Mouse (Mus musculus): ENCODE measurements around the gene Tcf7l2. TPM values are rescaled to one million over a fixed set of nuclear protein-coding genes. Genes with fewer than 3 reads are reported as not detected.
A peak's percentile ranks its signal among the peaks of the same experiment; 100 is the strongest.

Gene Tcf7l2
- polyA plus RNA-seq, 1 experiment from 2014 or later, result 108 TPM

- Histone ChIP-seq H3K9ac (no peak overlapping the region), H3K4me3 (replicated peaks) (no peak overlapping the region), H3K36me3 (peaks cover 44% of the 10 kb centered on the region), H3K4me2 (replicated peaks) (no peak overlapping the region), H3K4me1 (peaks cover 18% of the 10 kb centered on the region), H3K27me3 (no peaks in the 10 kb centered on the region), H3K27ac (replicated peaks) (no peak overlapping the region), H3K9me3 (replicated peaks) (no peaks in the 10 kb centered on the region)
- WGBS, result 64% methylated on average over 10 of the region's 10 CpGs
- no peak for ATAC-seq (ENCODE audit: insufficient number of reproducible peaks, low FRiP score, low TSS enrichment, low read depth)
Measured at GRCm38 (mm10) chr19:55913585-55913984, 172.0 kb downstream of the Tcf7l2 start.

GRCm38 (mm10) chr19:55914614-55915211 is 173.1 kb downstream of the Tcf7l2 start:
- peaks cover 53% of the 10 kb centered on the region for H3K36me3 ChIP-seq
- 0 out of 2 replicates have a peak overlapping the region, but pooled peaks have one; percentile 11 for H3K27ac ChIP-seq (replicated peaks)
- H3K4me1 ChIP-seq, result peaks cover 14% of the 10 kb centered on the region; the same call in 1 of the 2 replicates
- no peak overlapping the region for H3K9ac ChIP-seq
- 73% methylated on average over 20 of the region's 20 CpGs for WGBS
- no peak overlapping the region for H3K4me2 ChIP-seq (replicated peaks)
- H3K27me3 ChIP-seq, result no peaks in the 10 kb centered on the region
- H3K9me3 ChIP-seq (replicated peaks), result no peaks in the 10 kb centered on the region
- H3K4me3 ChIP-seq (replicated peaks), result no peak overlapping the region
- ATAC-seq (ENCODE audit: insufficient number of reproducible peaks, low FRiP score, low TSS enrichment, low read depth), result no peak

- H3K4me2 ChIP-seq (replicated peaks), result no peak overlapping the region
- no peaks in the 10 kb centered on the region for H3K9me3 ChIP-seq (replicated peaks)
- WGBS, result 59% methylated on average over 7 of the region's 7 CpGs
- no peak overlapping the region for H3K27ac ChIP-seq (replicated peaks)
- no peaks in the 10 kb centered on the region for H3K27me3 ChIP-seq
- H3K4me1 ChIP-seq, result peaks cover 14% of the 10 kb centered on the region; the same call in 1 of the 2 replicates
- ATAC-seq (ENCODE audit: insufficient number of reproducible peaks, low FRiP score, low TSS enrichment, low read depth), result no peak
- no peak overlapping the region for H3K9ac ChIP-seq
- peaks cover 53% of the 10 kb centered on the region for H3K36me3 ChIP-seq
- H3K4me3 ChIP-seq (replicated peaks), result no peak overlapping the region
Measured at GRCm38 (mm10) chr19:55915506-55915905, 173.9 kb downstream of the Tcf7l2 start.

GRCm38 (mm10) chr19:55916211-55916610 is 174.6 kb downstream of the Tcf7l2 start:
- ATAC-seq (ENCODE audit: insufficient number of reproducible peaks, low FRiP score, low TSS enrichment, low read depth), result no peak
- Histone ChIP-seq H3K27me3 (no peaks in the 10 kb centered on the region), H3K36me3 (peaks cover 53% of the 10 kb centered on the region), H3K4me3 (replicated peaks) (no peak overlapping the region), H3K4me2 (replicated peaks) (no peak overlapping the region), H3K27ac (replicated peaks) (no peak overlapping the region), H3K9ac (no peak overlapping the region), H3K9me3 (replicated peaks) (no peaks in the 10 kb centered on the region), H3K4me1 (peaks cover 14% of the 10 kb centered on the region; the same call in 1 of the 2 replicates)
- WGBS, result 92% methylated on average over 3 of the region's 3 CpGs

- H3K9ac ChIP-seq, result no peak overlapping the region
- no peak for ATAC-seq (ENCODE audit: insufficient number of reproducible peaks, low FRiP score, low TSS enrichment, low read depth)
- H3K4me1 ChIP-seq, result no peaks in the 10 kb centered on the region
- H3K9me3 ChIP-seq (replicated peaks), result no peaks in the 10 kb centered on the region
- no peaks in the 10 kb centered on the region for H3K27me3 ChIP-seq
- H3K4me2 ChIP-seq (replicated peaks), result no peak overlapping the region
- no peak overlapping the region for H3K4me3 ChIP-seq (replicated peaks)
- WGBS, result 49% methylated on average over 12 of the region's 12 CpGs
- H3K27ac ChIP-seq (replicated peaks), result no peak overlapping the region
- H3K36me3 ChIP-seq, result peaks cover 56% of the 10 kb centered on the region
Measured at GRCm38 (mm10) chr19:55923789-55924426, 182.3 kb downstream of the Tcf7l2 start.

DNA sequence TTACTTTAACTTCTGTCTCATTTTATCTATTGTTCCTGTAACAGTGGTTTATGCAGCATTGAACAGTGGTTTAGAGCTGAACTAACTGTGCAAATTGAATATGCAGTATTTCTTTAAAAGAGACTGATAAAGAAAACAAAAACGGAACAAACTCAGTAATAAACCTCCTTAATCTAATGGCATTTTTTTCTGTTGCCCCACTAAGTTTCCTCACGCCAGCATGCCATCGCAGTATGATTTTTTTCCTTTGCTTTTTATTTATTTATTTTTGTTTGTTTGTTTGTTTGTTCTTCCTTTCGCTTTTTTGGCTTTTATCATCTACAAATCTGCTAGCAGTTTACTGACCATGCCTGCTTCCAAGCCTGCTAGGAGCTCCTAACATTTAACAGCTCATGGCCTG is 183.2 kb downstream of the Tcf7l2 start:
- no peak overlapping the region for H3K4me2 ChIP-seq (replicated peaks)
- peaks cover 50% of the 10 kb centered on the region for H3K36me3 ChIP-seq
- H3K27me3 ChIP-seq, result no peaks in the 10 kb centered on the region
- H3K4me3 ChIP-seq (replicated peaks), result no peak overlapping the region
- H3K27ac ChIP-seq (replicated peaks), result no peak overlapping the region
- no peaks in the 10 kb centered on the region for H3K9me3 ChIP-seq (replicated peaks)
- ATAC-seq (ENCODE audit: insufficient number of reproducible peaks, low FRiP score, low TSS enrichment, low read depth), result no peak
- H3K9ac ChIP-seq, result no peak overlapping the region
- WGBS, result 93% methylated on average over 4 of the region's 4 CpGs
- no peaks in the 10 kb centered on the region for H3K4me1 ChIP-seq

GRCm38 (mm10) chr19:55925425-55925803 is 183.8 kb downstream of the Tcf7l2 start:
- no peak overlapping the region for H3K27ac ChIP-seq (replicated peaks)
- H3K4me1 ChIP-seq, result no peaks in the 10 kb centered on the region
- no peak overlapping the region for H3K4me2 ChIP-seq (replicated peaks)
- peaks cover 45% of the 10 kb centered on the region for H3K36me3 ChIP-seq
- H3K9me3 ChIP-seq (replicated peaks), result no peaks in the 10 kb centered on the region
- H3K4me3 ChIP-seq (replicated peaks), result no peak overlapping the region
- H3K27me3 ChIP-seq, result no peaks in the 10 kb centered on the region
- no peak for ATAC-seq (ENCODE audit: insufficient number of reproducible peaks, low FRiP score, low TSS enrichment, low read depth)
- 78% methylated on average over 7 of the region's 7 CpGs for WGBS
- no peak overlapping the region for H3K9ac ChIP-seq

GRCm38 (mm10) chr19:55925804-55926521 is 184.3 kb downstream of the Tcf7l2 start:
- 80% methylated on average over 16 of the region's 16 CpGs for WGBS
- H3K36me3 ChIP-seq, result peaks cover 43% of the 10 kb centered on the region
- H3K4me3 ChIP-seq (replicated peaks), result no peak overlapping the region
- no peak overlapping the region for H3K9ac ChIP-seq
- H3K27ac ChIP-seq (replicated peaks), result no peak overlapping the region
- ATAC-seq (ENCODE audit: insufficient number of reproducible peaks, low FRiP score, low TSS enrichment, low read depth), result no peak
- no peak overlapping the region for H3K4me2 ChIP-seq (replicated peaks)
- H3K9me3 ChIP-seq (replicated peaks), result no peaks in the 10 kb centered on the region
- H3K4me1 ChIP-seq, result no peaks in the 10 kb centered on the region
- no peaks in the 10 kb centered on the region for H3K27me3 ChIP-seq

DNA sequence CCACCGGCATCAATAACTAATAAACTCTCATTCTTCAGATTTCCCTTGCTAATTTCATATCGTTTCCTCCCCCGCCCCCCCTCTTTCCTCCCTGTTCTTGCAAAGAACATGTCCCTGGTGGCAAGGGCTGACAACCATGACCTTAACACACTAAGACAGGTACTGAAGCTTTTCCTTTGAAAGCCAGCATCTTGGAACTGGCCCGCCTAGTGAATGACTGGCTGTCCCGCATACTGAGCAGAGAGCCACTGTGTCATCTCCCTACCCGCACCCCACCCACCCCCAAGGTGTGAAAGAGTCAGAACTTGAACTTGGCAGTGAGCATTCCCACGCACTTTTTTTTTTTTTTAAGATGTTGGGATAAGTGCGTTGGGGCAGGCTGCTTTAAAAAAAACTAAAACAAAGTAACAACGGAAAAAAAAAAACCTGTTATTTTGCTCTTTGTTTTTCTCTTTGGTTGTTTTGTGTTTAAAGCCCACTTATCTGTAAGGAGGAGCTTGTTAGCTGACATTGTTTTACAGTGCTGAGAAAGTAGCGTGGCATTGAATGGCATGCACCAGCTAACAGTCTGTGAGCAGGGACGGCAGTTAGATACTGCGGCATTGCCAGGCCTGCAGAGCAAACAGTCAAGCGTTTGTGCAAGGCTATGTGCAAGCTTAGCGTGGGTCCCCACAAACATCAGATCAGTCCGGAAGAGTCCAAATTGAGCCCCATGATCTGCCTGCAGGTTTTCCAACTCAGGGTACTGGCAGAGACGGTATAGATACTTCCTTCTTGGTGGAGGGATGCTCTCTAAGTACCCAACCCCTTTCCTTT is 185.4 kb downstream of the Tcf7l2 start:
- Histone ChIP-seq H3K27me3 (no peaks in the 10 kb centered on the region), H3K36me3 (peaks cover 40% of the 10 kb centered on the region), H3K27ac (replicated peaks) (no peak overlapping the region), H3K4me3 (replicated peaks) (no peak overlapping the region), H3K4me2 (replicated peaks) (no peak overlapping the region), H3K9me3 (replicated peaks) (no peaks in the 10 kb centered on the region), H3K9ac (no peak overlapping the region), H3K4me1 (no peaks in the 10 kb centered on the region)
- ATAC-seq (ENCODE audit: insufficient number of reproducible peaks, low FRiP score, low TSS enrichment, low read depth), result no peak
- WGBS, result 82% methylated on average over 16 of the region's 16 CpGs

GRCm38 (mm10) chr19:55927674-55928061 is 186.0 kb downstream of the Tcf7l2 start:
- no peaks in the 10 kb centered on the region for H3K4me1 ChIP-seq
- H3K9me3 ChIP-seq (replicated peaks), result no peaks in the 10 kb centered on the region
- H3K9ac ChIP-seq, result no peak overlapping the region
- H3K36me3 ChIP-seq, result peaks cover 34% of the 10 kb centered on the region
- no peak for ATAC-seq (ENCODE audit: insufficient number of reproducible peaks, low FRiP score, low TSS enrichment, low read depth)
- WGBS, result 89% methylated on average over 9 of the region's 9 CpGs
- no peak overlapping the region for H3K4me3 ChIP-seq (replicated peaks)
- H3K27ac ChIP-seq (replicated peaks), result no peak overlapping the region
- H3K4me2 ChIP-seq (replicated peaks), result no peak overlapping the region
- H3K27me3 ChIP-seq, result no peaks in the 10 kb centered on the region

DNA sequence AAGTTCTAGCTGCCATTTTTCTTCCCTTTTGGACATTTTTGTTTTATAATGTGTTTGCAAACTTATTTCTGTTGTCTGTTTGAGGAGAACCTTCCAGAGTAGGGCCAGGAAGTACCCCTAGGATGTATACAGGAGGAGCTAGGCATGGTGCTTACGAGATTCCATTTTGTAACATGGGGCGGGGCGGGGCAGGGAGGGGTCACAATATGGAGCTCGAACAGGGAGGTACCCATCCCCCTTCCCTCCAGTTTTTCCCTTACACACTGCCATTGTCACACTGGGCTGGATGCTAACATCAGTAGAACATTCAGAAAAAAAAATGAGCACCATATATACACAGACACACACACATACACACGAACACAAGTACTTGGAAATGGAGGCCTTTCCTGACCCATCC is 187.1 kb downstream of the Tcf7l2 start:
- ATAC-seq (ENCODE audit: insufficient number of reproducible peaks, low FRiP score, low TSS enrichment, low read depth), result no peak
- Histone ChIP-seq H3K9me3 (replicated peaks) (no peaks in the 10 kb centered on the region), H3K27me3 (no peaks in the 10 kb centered on the region), H3K36me3 (peaks cover 31% of the 10 kb centered on the region), H3K27ac (replicated peaks) (no peak overlapping the region), H3K4me3 (replicated peaks) (no peak overlapping the region), H3K9ac (no peak overlapping the region), H3K4me1 (no peaks in the 10 kb centered on the region), H3K4me2 (replicated peaks) (no peak overlapping the region)
- 90% methylated on average over 5 of the region's 5 CpGs for WGBS

All from embryonic facial prominence, embryonic 15.5 days (tissue).